Mouse (Mus musculus) c-Kit-negative CD71-positive TER-119-positive erythroid progenitor cells, embryonic 14.5 days (primary cell): Measurements from ENCODE around the gene Tmem62.
A peak's percentile ranks its signal among the peaks of the same experiment; 100 is the strongest.
"Not testable (repeated sequence)": the region's sequence is repeated elsewhere in the genome, so short reads cannot be mapped to it uniquely, and the experiment has no call there.

Experiments
- DNase-seq: peaks from one replicate; pipeline ENCODE4 v3.0.0-alpha.2; 2013; ENCODE audit warnings: low read depth, low spot score

Tmem62 gene

DNA sequence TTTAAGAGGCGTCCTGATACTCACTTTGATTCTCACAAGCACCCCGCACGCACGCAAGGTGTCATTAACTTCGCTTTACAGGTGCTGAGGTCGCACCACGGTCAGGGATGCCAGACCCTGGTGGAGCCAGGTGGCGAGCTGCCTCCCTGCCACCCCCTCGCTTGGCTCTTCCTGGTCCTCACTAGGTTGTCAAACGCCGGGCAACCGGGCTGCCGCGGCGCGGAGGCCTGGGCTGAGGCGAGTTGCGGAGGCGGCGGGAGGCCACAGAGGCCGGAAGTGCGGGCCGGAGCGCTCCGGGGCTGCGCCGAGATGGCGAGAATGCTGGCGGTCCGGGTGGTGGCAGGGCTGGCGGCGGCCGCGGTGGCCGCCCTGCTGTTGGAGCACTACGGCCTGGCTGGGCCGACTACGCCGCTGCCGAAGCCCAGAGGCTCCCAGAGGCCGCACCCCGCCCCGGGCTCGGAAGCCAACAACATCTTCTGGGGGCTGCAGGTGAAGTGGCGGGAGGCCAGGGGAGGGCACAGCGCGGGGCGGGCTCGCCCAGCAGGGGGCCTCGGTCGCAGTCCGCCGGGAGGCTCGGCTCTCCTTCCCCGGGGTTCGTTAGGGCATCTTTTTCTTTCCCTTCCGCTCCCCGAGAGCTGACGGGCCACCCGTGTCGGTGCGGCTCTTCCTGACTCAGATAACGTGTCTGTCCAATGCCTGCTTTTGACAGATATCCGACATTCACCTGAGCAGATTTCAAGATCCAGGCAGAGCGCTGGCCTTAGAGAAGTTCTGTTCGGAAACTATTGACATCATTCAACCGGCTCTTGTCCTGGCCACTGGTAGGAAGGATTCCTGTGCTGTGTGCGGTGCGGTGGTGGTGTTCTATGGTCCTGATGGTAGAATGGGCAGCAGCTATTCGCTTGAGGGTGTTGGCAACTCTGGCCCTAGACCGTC lies at the start of gene Tmem62:
Gene Tmem62, plus strand, starts transcription at position 28 of the 936 bp plus-strand sequence.
- peak; percentile 60 for DNase-seq

DNA sequence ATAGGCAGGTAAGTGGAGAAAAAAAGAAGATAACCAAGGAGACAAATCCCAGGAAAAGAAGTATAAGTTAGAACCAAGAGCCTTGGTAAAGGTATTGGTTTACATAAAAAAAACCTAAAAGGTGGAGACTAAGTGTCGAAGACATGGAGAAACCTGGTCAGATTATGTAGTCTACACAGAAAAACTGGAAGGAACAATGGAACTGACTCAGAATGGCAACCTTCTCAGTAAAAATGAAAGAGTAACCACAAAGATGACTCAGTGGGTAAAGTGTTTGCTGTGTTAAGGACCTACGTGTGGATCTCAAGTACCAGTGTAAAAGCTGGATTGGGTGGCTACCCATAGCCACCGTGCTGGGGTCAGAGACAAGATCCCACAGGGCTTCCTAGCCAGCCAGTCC lies 43.8 kb upstream of the Tmem62 start:
- no peak for DNase-seq

DNA sequence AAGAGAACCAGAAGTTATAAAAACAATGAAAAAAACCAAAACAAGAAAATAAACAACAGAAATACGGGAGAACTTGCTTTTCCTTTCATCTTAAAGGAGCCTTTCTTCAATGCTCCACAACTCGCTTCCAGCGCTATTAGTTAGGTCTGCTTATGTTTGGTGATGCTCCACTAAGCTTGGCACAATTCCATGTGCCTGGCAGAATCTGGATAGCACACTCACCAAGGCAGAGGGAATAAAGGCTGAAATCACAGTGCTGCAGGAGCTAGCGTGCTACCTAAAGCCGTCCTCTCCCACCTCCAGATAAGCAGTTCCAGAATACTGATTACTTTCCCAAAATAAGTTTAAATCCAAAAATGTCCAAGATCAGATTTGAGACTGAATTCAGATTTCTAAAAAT lies 25.6 kb upstream of the Tmem62 start:
- no peak for DNase-seq

DNA sequence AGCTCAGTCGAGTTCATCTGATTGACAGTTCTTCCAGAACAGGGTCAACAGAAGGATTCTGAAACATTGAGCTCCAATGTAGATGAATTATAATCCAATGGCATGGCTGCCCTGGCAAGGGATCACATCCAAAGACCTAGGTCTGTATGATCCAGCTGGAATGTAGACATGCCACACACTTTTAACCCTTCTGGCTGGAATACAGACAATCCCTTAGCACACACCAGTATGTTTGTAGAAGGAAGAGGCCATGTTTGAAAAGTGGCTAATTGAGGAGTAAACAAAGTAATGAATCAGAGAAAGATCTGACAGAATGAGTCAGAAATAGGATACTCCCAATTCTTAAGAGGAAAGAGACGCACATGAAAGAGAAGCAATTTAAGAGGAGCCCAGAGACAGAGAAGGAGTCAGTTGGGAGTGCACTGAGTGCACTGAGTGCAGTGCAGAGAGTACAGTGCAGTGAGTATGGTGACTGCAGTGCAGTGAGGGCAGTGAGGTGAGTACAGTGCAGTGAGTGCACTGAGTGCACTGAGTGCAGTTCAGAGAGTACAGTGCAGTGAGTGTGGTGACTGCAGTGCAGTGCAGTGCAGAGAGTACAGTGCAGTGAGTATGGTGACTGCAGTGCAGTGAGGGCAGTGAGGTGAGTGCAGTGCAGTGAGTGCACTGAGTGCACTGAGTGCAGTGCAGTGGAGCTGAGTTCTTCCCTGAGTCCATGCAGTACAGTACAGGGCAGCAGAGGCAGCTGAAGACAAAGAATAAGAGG lies 24.5 kb upstream of the Tmem62 start:
- no peak for DNase-seq

DNA sequence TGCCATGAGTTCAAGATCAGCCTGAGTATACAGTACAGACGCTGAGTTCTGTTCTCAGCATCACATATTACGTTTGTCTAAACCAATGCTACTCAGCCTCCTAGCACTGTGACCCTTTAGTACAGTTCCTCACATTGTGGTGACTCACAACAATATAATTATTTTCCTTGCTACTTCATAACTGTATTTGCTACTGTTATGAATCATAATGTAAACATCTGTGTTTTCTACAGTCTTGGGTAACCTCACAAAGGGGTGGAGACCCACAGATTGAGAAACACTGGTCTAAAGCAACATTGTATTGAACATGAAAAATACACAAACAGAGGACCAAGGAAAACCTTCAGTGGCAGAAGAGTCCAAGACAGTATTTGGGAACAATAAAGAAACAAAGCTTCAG lies 17.5 kb upstream of the Tmem62 start:
- no peak for DNase-seq

GRCm38 (mm10) chr2:120959827-120960226 lies 17.0 kb upstream of the Tmem62 start:
- DNase-seq = no peak

DNA sequence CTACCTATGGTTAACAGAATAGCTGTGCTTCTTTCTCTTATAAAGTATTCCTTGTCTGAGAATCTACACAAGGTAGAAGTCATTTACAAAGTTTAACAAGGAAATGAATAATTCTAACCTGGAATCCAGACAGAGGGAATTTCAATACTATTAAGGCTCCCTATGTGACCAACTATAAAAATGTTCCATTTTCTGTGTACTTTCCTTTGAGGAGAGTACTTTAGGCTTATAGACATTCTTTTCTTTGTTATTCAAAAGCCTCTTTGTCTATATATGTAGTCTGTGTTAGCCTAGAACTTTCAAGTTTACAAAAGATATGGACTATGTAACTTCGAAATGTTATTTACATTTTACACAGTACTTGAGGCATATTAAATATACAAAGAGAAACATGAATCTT lies 16.6 kb upstream of the Tmem62 start:
- DNase-seq = no peak

DNA sequence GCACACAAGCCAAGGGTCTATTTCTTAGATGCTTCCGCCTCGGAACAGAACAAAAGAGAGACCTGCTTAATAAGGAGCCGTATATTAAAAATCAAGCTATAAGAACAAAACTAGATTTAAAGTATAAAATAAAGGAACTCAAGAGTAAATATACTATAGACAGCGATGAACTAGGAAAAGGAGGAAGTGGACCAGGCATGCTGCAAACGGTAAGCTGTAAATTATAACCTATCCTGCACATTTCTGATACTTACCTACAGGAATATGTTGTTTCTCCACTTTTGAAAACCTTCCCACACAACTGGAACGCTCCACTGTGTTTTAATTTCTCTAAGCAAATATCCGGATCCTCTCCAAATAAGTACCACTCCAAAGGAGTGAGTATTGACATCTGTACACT lies 13.7 kb upstream of the Tmem62 start:
- DNase-seq = no peak

DNA sequence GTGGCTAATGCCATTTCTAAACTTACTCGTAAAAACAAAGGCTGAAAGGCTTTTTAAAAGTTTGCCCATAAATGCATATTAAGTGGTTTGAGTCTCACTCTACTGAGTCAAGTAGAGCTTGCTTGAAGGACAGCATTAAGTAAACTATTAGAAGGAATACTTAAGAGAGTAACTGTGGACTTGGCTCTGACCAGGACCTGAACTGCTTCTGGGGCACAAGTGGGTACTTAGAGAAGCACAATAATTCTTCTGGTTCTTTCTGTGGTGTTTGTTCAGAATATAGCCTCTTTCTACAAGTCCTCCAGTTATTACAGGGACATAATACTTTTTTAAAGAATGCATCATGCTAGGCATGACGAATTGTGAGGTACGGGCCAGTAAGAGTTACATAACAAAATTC lies 11.3 kb upstream of the Tmem62 start:
- no peak for DNase-seq

GRCm38 (mm10) chr2:120970045-120970539 lies 6.7 kb upstream of the Tmem62 start:
- peak; percentile 44 for DNase-seq

DNA sequence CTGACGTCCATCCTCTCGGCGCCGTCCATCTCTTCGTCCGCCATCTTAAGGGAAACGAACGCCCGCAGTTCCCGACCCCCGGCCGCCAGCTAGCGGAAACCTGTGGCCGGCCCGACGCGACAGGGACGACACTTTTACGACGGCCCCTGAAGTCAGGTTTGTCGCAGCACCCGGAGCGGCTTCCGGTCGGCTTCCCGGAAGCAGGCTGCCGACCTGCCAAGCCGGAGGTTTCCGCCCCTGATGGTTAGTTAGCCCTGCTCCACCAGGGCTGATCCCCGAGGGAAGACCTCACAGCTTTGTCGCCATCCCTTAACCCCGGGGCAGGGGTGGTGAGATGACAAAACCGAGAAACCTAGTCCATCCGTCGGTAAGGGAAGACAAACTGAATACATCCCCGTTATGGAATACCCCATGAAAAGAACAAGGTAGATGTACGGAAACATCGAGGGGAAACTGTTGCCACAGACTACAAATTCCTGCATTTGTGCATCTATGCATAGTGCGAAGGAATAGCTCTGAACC lies 6.2 kb upstream of the Tmem62 start, which contains the start of gene Ubr1:
Gene Ubr1, minus strand, starts transcription at position 157 of the 522 bp plus-strand sequence.
- DNase-seq = peak; percentile 76

DNA sequence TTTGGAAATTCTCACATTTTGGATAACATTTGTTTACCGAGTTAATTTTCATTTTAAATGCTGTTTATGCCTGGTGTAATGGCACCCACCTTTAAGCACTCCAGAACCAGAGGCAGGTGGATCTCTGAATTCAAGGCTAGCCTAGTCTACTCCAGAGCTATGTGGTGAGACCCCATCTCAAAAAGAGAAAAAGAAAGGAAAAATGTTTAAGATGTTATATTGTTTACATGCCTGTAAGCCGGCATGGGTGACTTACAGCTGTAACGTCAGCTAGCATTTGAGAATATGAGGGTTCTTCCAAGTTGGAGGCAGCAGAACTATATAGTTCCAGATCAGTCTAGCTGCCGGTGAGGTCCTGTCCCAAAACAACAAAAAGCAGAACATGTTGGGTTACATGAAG lies 5.1 kb upstream of the Tmem62 start:
- DNase-seq = no peak

- not testable (repeated sequence) for DNase-seq
These were observed 4.6 kb upstream of the Tmem62 start for GRCm38 (mm10) chr2:120972257-120972656.

DNA sequence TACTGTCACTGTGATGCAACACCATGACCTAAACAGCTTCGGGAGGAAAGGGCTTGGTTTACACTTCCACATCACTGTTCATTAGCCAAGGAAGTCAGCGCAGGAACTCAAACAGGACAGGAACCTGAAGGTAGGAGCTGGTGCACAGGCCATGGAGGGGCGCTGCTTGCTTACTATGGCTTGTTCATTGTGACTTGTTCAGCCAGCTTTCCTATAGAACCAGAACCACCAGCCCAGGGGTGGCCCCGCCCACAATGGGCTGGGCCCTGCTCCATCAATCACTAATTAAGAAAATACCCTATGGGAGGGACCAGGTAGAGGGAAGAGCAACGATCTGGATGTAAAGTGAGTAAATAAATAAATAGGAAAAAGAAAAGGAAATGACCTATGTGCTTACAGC lies 3.9 kb upstream of the Tmem62 start:
- no peak for DNase-seq

DNA sequence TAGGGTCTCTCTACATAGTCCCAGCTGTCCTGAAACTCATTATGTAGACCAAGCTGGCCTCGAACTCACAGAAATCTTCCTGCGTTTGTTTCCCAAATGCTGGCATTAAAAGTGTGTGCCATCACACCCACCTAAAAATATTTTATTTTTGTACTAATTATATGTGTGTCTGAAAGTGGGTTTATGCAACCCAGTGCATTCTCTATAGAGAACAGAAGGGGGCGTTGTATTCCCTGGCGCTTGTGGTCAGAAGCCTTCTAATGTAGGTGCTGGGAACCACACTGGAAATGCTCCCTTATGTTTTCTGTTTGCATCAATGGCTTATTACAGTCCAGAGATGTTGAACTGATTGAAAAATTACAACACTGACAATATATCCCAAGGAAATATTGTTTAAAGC lies 509 bp upstream of the Tmem62 start:
- DNase-seq = peak; percentile 51

DNA sequence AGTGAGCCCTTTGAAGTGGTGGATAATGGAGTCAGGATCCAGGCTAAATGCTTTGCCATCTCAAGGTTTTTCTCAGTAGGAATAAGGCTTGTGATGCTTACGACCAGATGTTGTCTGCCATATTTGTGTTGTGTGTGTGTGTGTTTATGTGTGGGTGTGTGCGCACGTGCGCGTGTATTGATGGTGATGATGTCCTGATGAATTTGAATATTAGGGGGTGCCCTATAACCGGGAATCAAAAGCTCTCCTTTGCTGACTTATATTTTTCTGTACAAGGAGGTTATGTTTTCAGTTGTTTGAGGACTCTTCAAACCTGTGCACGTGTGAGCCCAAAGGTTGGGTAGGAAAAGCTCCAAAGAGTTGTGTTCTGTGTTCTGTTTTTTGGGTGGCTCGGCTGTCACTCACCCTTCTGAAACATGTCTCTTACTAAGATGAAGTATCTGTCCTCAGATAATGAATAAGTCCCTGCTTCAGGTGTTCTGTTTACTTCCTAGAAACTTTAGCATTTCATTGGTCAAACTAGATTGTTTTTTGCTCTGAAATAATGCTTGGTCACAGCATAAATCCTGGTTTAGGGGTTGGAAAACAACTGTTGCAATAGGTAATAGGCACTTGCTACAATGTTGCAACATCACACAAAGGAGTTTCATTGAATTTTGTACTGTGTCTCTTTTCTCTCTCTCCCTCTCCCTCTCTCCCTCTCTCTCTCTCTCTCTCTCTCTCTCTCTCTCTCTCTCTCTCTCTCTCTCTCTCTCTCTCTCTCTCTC lies 1.3 kb downstream of the Tmem62 start:
- DNase-seq = no peak

DNA sequence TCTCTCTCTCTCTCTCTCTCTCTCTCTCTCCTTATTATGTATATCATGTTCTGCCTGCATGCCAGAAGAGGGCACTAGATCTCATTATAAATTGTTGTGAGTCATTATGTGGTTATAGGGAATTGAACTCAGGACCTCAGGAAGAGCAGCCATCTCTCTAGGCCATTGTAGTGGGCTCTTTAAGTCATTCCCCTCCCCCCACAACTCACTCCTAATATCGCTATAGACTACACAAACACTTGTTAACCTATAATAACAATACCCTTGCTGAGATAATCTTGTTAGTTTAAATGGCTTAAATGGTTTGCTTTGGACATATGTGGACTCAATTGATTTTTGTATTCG lies 1.8 kb downstream of the Tmem62 start:
- no peak for DNase-seq

GRCm38 (mm10) chr2:120979819-120980218 lies 3.0 kb downstream of the Tmem62 start:
- no peak for DNase-seq

GRCm38 (mm10) chr2:120980861-120981260 lies 4.0 kb downstream of the Tmem62 start:
- DNase-seq = no peak

DNA sequence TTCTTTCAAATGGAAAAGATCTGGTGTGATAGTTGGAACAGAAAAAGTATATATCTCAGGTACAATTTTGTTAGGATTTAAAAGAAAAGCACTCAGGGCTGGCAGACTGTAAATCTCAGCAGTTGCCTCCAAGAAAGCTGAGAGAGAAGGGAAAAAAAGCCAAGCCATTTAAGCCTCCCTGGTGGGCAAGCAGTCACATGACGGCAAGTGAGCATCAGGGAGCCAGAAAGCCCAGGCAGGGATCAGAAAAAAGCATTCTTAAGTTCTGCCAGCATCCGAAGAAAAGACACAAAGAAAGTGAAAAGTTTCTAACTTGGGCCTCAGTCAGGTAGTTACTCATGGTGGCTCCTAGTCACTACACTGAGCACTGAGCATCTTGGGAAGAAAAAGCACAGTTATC lies 6.8 kb downstream of the Tmem62 start:
- no peak for DNase-seq

GRCm38 (mm10) chr2:120985241-120985640 lies 8.4 kb downstream of the Tmem62 start:
- no peak for DNase-seq

- DNase-seq = no peak
These were observed 14.4 kb downstream of the Tmem62 start for GRCm38 (mm10) chr2:120991196-120991595.
